Mouse (Mus musculus): Measurements from ENCODE around the gene Vmn1r16.
"Not testable (repeated sequence)": the region's sequence is repeated elsewhere in the genome, so short reads cannot be mapped to it uniquely, and the experiment has no call there.

The Vmn1r16 gene

GRCm38 (mm10) chr6:57329394-57329793 is at the start of gene Vmn1r16:
Gene Vmn1r16 (minus strand): TSS chr6:57329494.
- DNase-seq (ENCODE audit: low read depth): no peak

- DNase-seq (ENCODE audit: low read depth): no peak
Measured at GRCm38 (mm10) chr6:57367496-57367895, 38.2 kb upstream of the Vmn1r16 start.

GRCm38 (mm10) chr6:57365866-57366265 is 36.6 kb upstream of the Vmn1r16 start:
- not testable (repeated sequence) for DNase-seq (ENCODE audit: low read depth)

GRCm38 (mm10) chr6:57363627-57364026 is 34.3 kb upstream of the Vmn1r16 start, which contains the start of gene Vmn1r17:
Gene Vmn1r17 (minus strand): TSS chr6:57363727.
- no peak for DNase-seq (ENCODE audit: low read depth)

GRCm38 (mm10) chr6:57356864-57357263 is 27.6 kb upstream of the Vmn1r16 start:
- no peak for DNase-seq (ENCODE audit: low read depth)

- DNase-seq (ENCODE audit: low read depth): no peak
Measured at GRCm38 (mm10) chr6:57326176-57326575, 3.1 kb downstream of the Vmn1r16 start.

- DNase-seq (ENCODE audit: low read depth): no peak
Measured at GRCm38 (mm10) chr6:57278952-57279351, 50.3 kb downstream of the Vmn1r16 start.

GRCm38 (mm10) chr6:57272517-57272916 is 56.8 kb downstream of the Vmn1r16 start:
- DNase-seq (ENCODE audit: low read depth): no peak

GRCm38 (mm10) chr6:57271881-57272280 is 57.4 kb downstream of the Vmn1r16 start:
- DNase-seq (ENCODE audit: low read depth): no peak

Data from 416B (cell line).